Mouse (Mus musculus): ENCODE measurements around the gene Sart3. TPM values are rescaled to one million over a fixed set of nuclear protein-coding genes. Genes with fewer than 3 reads are reported as not detected.
A peak's percentile ranks its signal among the peaks of the same experiment; 100 is the strongest.

Gene Sart3
- total RNA-seq, 1 experiment = 78.0 TPM

GRCm38 (mm10) chr5:113804395-113804966 is 32.2 kb upstream of the Sart3 start:
- no peak overlapping the region for H3K9ac ChIP-seq (ENCODE audit: insufficient read depth, low read depth, low read length, poor library complexity, severe bottlenecking)
- no peak overlapping the region for H3K4me3 ChIP-seq (ENCODE audit: insufficient read depth in 1 of 2, low read depth in 1 of 2, low read length in 2 of 2, poor library complexity in 1 of 2, severe bottlenecking in 1 of 2)
- no peaks in the 10 kb centered on the region for H3K36me3 ChIP-seq (ENCODE audit: control insufficient read depth, insufficient read depth, low read length, poor library complexity, severe bottlenecking)
- H3K27ac ChIP-seq (ENCODE audit: insufficient read depth, low read depth, low read length, poor library complexity, severe bottlenecking) = no peak overlapping the region
- H3K9me3 ChIP-seq (ENCODE audit: control insufficient read depth, insufficient read depth, low read depth, low read length) = no peaks in the 10 kb centered on the region
- in situ Hi-C loops (cut with MboI; ENCODE audit: low sequenced_read_pairs in 2 of 2, unreplicated experiment in 2 of 2) = no loop called here
- no peak for DNase-seq (ENCODE audit: low read depth, low spot score)
- TF ChIP-seq HCFC1 (IDR thresholded peaks at IDR 0.05; ENCODE audit: borderline replicate concordance, insufficient read depth, low read length) (no peak), MAFK (IDR thresholded peaks at IDR 0.05; ENCODE audit: insufficient read depth, low read depth, low read length) (no peak), ZNF384 (IDR thresholded peaks at IDR 0.05; ENCODE audit: low read depth, low read length) (no peak), ZC3H11A (IDR thresholded peaks at IDR 0.05; ENCODE audit: borderline replicate concordance, low read depth, low read length) (no peak), CHD2 (IDR thresholded peaks at IDR 0.05; ENCODE audit: low read depth, low read length) (no peak)
- H3K4me1 ChIP-seq (ENCODE audit: control insufficient read depth in 2 of 2, insufficient read depth in 2 of 2, low read length in 2 of 2, poor library complexity in 1 of 2) = peaks cover 3 to 10% of the 10 kb centered on the region in 2 experiments; a peak in 3 of 4 replicates

DNA sequence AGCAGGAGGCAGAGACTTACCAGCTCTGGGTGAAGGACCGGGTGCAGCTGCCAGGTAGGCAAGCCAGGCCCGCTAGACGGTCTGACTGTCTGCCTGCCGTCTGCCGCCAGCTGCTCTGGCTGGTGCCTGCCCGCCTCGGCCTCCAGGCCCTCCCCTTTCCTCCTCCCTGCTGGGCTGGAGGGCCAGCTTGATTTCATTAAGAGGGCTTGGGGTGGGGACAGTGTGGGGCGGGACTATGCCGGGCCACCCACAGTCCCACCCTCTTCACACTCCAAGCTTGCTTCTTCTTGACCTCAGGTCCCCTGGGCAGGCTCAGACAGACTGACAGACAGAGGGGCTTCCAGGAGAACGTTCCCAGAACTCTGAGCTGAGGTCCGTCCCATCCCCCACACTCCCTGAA is 28.0 kb upstream of the Sart3 start, which contains the start of gene Tmem119:
Tmem119 (minus strand) TSS at position 237 of the 400 bp plus-strand sequence.
- TF ChIP-seq HCFC1 (IDR thresholded peaks at IDR 0.05; ENCODE audit: borderline replicate concordance, insufficient read depth, low read length) (no peak), CHD2 (IDR thresholded peaks at IDR 0.05; ENCODE audit: low read depth, low read length) (no peak), ZC3H11A (IDR thresholded peaks at IDR 0.05; ENCODE audit: borderline replicate concordance, low read depth, low read length) (no peak), MAFK (IDR thresholded peaks at IDR 0.05; ENCODE audit: insufficient read depth, low read depth, low read length) (no peak), ZNF384 (IDR thresholded peaks at IDR 0.05; ENCODE audit: low read depth, low read length) (no peak)
- no peak for DNase-seq (ENCODE audit: low read depth, low spot score)
- in situ Hi-C loops (cut with MboI; ENCODE audit: low sequenced_read_pairs in 2 of 2, unreplicated experiment in 2 of 2) = no loop called here
- no peak within 1 kb of the TSS for H3K9ac ChIP-seq (ENCODE audit: insufficient read depth, low read depth, low read length, poor library complexity, severe bottlenecking)
- peaks cover 4 to 16% of the 10 kb centered on the region in 2 experiments; a peak in 3 of 4 replicates for H3K4me1 ChIP-seq (ENCODE audit: control insufficient read depth in 2 of 2, insufficient read depth in 2 of 2, low read length in 2 of 2, poor library complexity in 1 of 2)
- no peak within 1 kb of the TSS for H3K27ac ChIP-seq (ENCODE audit: insufficient read depth, low read depth, low read length, poor library complexity, severe bottlenecking)
- H3K36me3 ChIP-seq (ENCODE audit: control insufficient read depth, insufficient read depth, low read length, poor library complexity, severe bottlenecking) = no peaks in the 10 kb centered on the region
- H3K4me3 ChIP-seq (ENCODE audit: insufficient read depth in 1 of 2, low read depth in 1 of 2, low read length in 2 of 2, poor library complexity in 1 of 2, severe bottlenecking in 1 of 2) = peak within 1 kb of the TSS in 1 of 2 experiments; percentile 13; a peak in 1 of 4 replicates
- H3K9me3 ChIP-seq (ENCODE audit: control insufficient read depth, insufficient read depth, low read depth, low read length) = no peaks in the 10 kb centered on the region

DNA sequence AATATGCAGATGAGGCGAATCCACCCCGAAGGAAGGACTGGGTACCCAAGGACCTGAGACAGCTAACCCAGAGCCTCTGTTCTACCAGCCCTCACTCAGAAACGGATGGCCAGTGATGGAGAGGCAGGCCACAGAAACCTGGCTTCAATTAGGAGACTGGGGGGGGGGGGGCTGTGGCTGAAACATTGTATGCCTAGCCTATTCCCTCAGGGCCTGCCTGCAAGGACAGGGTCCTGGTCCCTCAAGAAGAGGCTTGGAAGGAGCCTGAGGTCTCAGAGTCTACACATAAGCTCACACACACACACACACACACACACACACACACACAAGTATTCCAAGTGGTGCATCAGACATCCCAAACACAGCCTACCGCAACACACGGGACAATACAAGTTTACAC is 27.4 kb upstream of the Sart3 start:
- H3K36me3 ChIP-seq (ENCODE audit: control insufficient read depth, insufficient read depth, low read length, poor library complexity, severe bottlenecking) = no peaks in the 10 kb centered on the region
- in situ Hi-C loops (cut with MboI; ENCODE audit: low sequenced_read_pairs in 2 of 2, unreplicated experiment in 2 of 2) = no loop called here
- H3K4me3 ChIP-seq (ENCODE audit: insufficient read depth in 1 of 2, low read depth in 1 of 2, low read length in 2 of 2, poor library complexity in 1 of 2, severe bottlenecking in 1 of 2) = peak overlapping the region in 1 of 2 experiments; percentile 13; a peak in 1 of 4 replicates
- DNase-seq (ENCODE audit: low read depth, low spot score) = no peak
- no peak overlapping the region for H3K27ac ChIP-seq (ENCODE audit: insufficient read depth, low read depth, low read length, poor library complexity, severe bottlenecking)
- no peak overlapping the region for H3K9ac ChIP-seq (ENCODE audit: insufficient read depth, low read depth, low read length, poor library complexity, severe bottlenecking)
- peaks cover 4 to 16% of the 10 kb centered on the region in 2 experiments; a peak in 3 of 4 replicates for H3K4me1 ChIP-seq (ENCODE audit: control insufficient read depth in 2 of 2, insufficient read depth in 2 of 2, low read length in 2 of 2, poor library complexity in 1 of 2)
- no peaks in the 10 kb centered on the region for H3K9me3 ChIP-seq (ENCODE audit: control insufficient read depth, insufficient read depth, low read depth, low read length)
- no peak for TF ChIP-seq CHD2 (IDR thresholded peaks at IDR 0.05; ENCODE audit: low read depth, low read length)
- TF ChIP-seq ZC3H11A (IDR thresholded peaks at IDR 0.05; ENCODE audit: borderline replicate concordance, low read depth, low read length) = no peak
- no peak for TF ChIP-seq HCFC1 (IDR thresholded peaks at IDR 0.05; ENCODE audit: borderline replicate concordance, insufficient read depth, low read length)
- TF ChIP-seq ZNF384 (IDR thresholded peaks at IDR 0.05; ENCODE audit: low read depth, low read length) = no peak
- TF ChIP-seq MAFK (IDR thresholded peaks at IDR 0.05; ENCODE audit: insufficient read depth, low read depth, low read length) = no peak

DNA sequence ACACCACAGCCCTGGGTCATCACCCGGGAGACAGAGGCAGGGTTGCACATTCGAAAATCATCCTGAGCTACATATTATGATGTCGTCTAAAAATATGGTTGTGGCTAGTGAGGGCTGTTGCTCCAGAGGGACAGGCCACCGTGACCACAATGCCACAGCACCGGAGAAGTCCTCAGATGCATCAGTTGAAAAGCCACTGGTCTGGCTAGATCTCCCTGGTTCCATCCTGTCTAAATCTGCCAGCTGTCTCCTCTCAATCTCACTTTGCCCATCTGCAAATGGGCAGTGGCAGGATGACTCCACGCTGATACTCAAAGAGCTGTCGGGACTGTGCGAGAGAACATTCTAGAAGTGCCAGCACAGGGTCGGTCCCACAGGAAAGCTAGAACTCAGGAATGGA is 26.2 kb upstream of the Sart3 start:
- Histone ChIP-seq H3K4me3 (ENCODE audit: insufficient read depth in 1 of 2, low read depth in 1 of 2, low read length in 2 of 2, poor library complexity in 1 of 2, severe bottlenecking in 1 of 2) (no peak overlapping the region), H3K27ac (ENCODE audit: insufficient read depth, low read depth, low read length, poor library complexity, severe bottlenecking) (no peak overlapping the region), H3K4me1 (ENCODE audit: control insufficient read depth in 2 of 2, insufficient read depth in 2 of 2, low read length in 2 of 2, poor library complexity in 1 of 2) (peaks cover 4 to 16% of the 10 kb centered on the region in 2 experiments; a peak in 3 of 4 replicates), H3K36me3 (ENCODE audit: control insufficient read depth, insufficient read depth, low read length, poor library complexity, severe bottlenecking) (no peaks in the 10 kb centered on the region), H3K9ac (ENCODE audit: insufficient read depth, low read depth, low read length, poor library complexity, severe bottlenecking) (no peak overlapping the region), H3K9me3 (ENCODE audit: control insufficient read depth, insufficient read depth, low read depth, low read length) (no peaks in the 10 kb centered on the region)
- in situ Hi-C loops (cut with MboI; ENCODE audit: low sequenced_read_pairs in 2 of 2, unreplicated experiment in 2 of 2) = no loop called here
- DNase-seq (ENCODE audit: low read depth, low spot score) = no peak
- no peak for TF ChIP-seq MAFK (IDR thresholded peaks at IDR 0.05; ENCODE audit: insufficient read depth, low read depth, low read length)
- no peak for TF ChIP-seq HCFC1 (IDR thresholded peaks at IDR 0.05; ENCODE audit: borderline replicate concordance, insufficient read depth, low read length)
- TF ChIP-seq ZNF384 (IDR thresholded peaks at IDR 0.05; ENCODE audit: low read depth, low read length) = no peak
- TF ChIP-seq CHD2 (IDR thresholded peaks at IDR 0.05; ENCODE audit: low read depth, low read length) = no peak
- no peak for TF ChIP-seq ZC3H11A (IDR thresholded peaks at IDR 0.05; ENCODE audit: borderline replicate concordance, low read depth, low read length)

All from ES-E14 (cell line).